ENCODE assay signal across 9 mouse cellular contexts in the genomic region with DNA sequence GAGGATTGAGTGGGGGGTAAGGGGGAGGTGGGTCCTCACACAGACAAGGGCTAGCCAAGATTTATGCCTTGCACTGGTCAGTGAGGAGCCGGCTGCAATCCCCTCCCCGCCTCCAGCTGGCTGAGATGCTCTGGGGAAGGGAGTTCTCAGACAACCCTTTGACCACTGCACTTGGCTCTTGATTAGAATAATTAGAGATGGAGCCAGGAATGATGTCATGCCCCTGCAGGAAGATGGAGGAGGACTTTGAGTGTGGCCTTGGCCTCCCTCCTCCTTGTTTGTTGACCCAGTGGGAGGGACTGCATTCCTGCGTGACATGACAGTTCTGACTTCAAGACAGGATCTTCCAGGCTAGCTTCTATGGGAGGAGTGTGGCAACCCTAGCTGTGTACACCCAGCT. TPM values are rescaled to one million over a fixed set of nuclear protein-coding genes. Genes with fewer than 3 reads are reported as not detected.
DNase-seq lines count a peak whose midpoint lies in the region; ATAC-seq lines count a peak whose summit lies in the region.
"Had no signal": no experiment of that assay in that cellular context is flagged by ENCODE, and none has a peak within 500 bp of the region (broad histone marks: within the 10 kb centered on the region; RNA-seq: fewer than 3 reads in every experiment).

No protein-coding gene starts in this region.

- peak; percentile 34 for ATAC-seq in intestine, embryonic 16.5 days

- peaks cover 16% of the 10 kb centered on the region for H3K4me1 ChIP-seq in intestine, embryonic 16.5 days (ENCODE audit: control insufficient read depth, insufficient read depth, low read length)

- H3K4me2 ChIP-seq in intestine, embryonic 16.5 days (ENCODE audit: low read depth, low read length) = no peak overlapping the region

- H3K36me3 ChIP-seq in intestine, embryonic 16.5 days (ENCODE audit: control insufficient read depth, insufficient read depth, low read length) = no peaks in the 10 kb centered on the region

- H3K27ac ChIP-seq in intestine, embryonic 16.5 days (ENCODE audit: low read length) = peak overlapping the region; percentile 45; the same call in 1 of the 2 replicates

- no peak overlapping the region for H3K4me3 ChIP-seq in intestine, embryonic 16.5 days (ENCODE audit: low read length)

- peak; percentile 59 for DNase-seq in ovary, postnatal 14 days (ENCODE audit: low spot score)
- DNase-seq in ovary, postnatal 36 days (ENCODE audit: low spot score) = no peak
- peak; percentile 50 for DNase-seq in gastrocnemius, postnatal 10 days
- peak; percentile 92 for DNase-seq in lung, postnatal 36 days
- no peak for DNase-seq in B cell, adult 2 months
- DNase-seq in layer of hippocampus, postnatal 14 days (ENCODE audit: low spot score in 2 of 2) = no peak
- no peak for DNase-seq in layer of hippocampus, postnatal 10 days (ENCODE audit: low spot score in 2 of 2)

- H3K9ac ChIP-seq in intestine, embryonic 16.5 days (ENCODE audit: low read depth, low read length) = no peak overlapping the region

- 33% methylated on average over 3 of the region's 3 CpGs for WGBS in intestine, embryonic 16.5 days

- H3K27me3 ChIP-seq in intestine, embryonic 16.5 days (replicated peaks; ENCODE audit: control insufficient read depth, insufficient read depth, low read length) = no peaks in the 10 kb centered on the region

- H3K9me3 ChIP-seq in intestine, embryonic 16.5 days (ENCODE audit: control insufficient read depth, low read length) = no peaks in the 10 kb centered on the region

RNA-seq across cellular contexts. Expression of gene Lrrc74a, which starts 59.7 kb away (rescaled TPM):
- total RNA-seq in gastrocnemius, postnatal 10 days (2021) = not detected
- polyA plus RNA-seq in intestine, embryonic 16.5 days (2015; fragmentation: Nextera tagmentation; extraction: Ambion mirVana) = not detected in 2 replicates
- not detected for total RNA-seq in layer of hippocampus, postnatal 14 days (2021)
- not detected for total RNA-seq in layer of hippocampus, postnatal 10 days (2021)
- polyA plus RNA-seq: neural tube, embryonic 14.5 days had no signal

Comparison
In these comparisons a context has a peak if more than half of its experiments do, and no peak if none do; other contexts are left out.
1. DNase-seq: peak in ovary, postnatal 14 days (single experiment), gastrocnemius, postnatal 10 days (single experiment) and lung, postnatal 36 days (single experiment); none in ovary, postnatal 36 days (single experiment), B cell, adult 2 months (0 of 2), layer of hippocampus, postnatal 14 days (0 of 2) and layer of hippocampus, postnatal 10 days (0 of 2).